Mouse (Mus musculus) lung, embryonic 14.5 days (tissue): Measurements from ENCODE around the gene Rpl23. TPM values are rescaled to one million over a fixed set of nuclear protein-coding genes. Genes with fewer than 3 reads are reported as not detected.
"Not testable (repeated sequence)": the region's sequence is repeated elsewhere in the genome, so short reads cannot be mapped to it uniquely, and the experiment has no call there.

ENCODE experiments used
- ATAC-seq: fragments of 200-750 bp; cut with Nextera tagmentation; 2 replicates; pipeline ENCODE4 v1.8.0; 2017; ENCODE audit warnings: mild to moderate bottlenecking, moderate TSS enrichment, moderate library complexity; ENCODE audit not compliant: insufficient read depth
- DNase-seq: peaks from one replicate; pipeline ENCODE4 v3.0.0-alpha.2; 2015
- H3K27ac ChIP-seq: fragments of 300-500 bp; sonication (generic); 2 replicates; pipeline ENCODE4 v1.5.1; 2014; ENCODE audit warnings: low read depth, mild to moderate bottlenecking, moderate library complexity
- H3K27me3 ChIP-seq: fragments of 300-500 bp; sonication (generic); 2 replicates; pipeline ENCODE4 v1.6.1; 2014; ENCODE audit warnings: low read length, control low read depth; ENCODE audit not compliant: insufficient read depth
- H3K36me3 ChIP-seq: fragments of 300-500 bp; sonication (generic); 2 replicates; pipeline ENCODE4 v1.6.1; 2014; ENCODE audit warnings: control low read depth; ENCODE audit not compliant: insufficient read depth
- H3K4me1 ChIP-seq: fragments of 300-500 bp; sonication (generic); 2 replicates; pipeline ENCODE4 v1.6.1; 2014; ENCODE audit warnings: antibody characterized with exemption, control low read depth; ENCODE audit not compliant: insufficient read depth
- H3K4me2 ChIP-seq: fragments of 300-500 bp; sonication (generic); 2 replicates; pipeline ENCODE4 v1.6.1; 2014; ENCODE audit warnings: mild to moderate bottlenecking
- H3K4me3 ChIP-seq: fragments of 300-500 bp; sonication (generic); 2 replicates; pipeline ENCODE4 v1.5.1; 2014; ENCODE audit warnings: low read depth, low read length
- H3K9ac ChIP-seq: fragments of 300-500 bp; sonication (generic); 2 replicates; pipeline ENCODE4 v1.6.1; 2014
- H3K9me3 ChIP-seq: fragments of 300-500 bp; sonication (generic); 2 replicates; pipeline ENCODE4 v1.6.1; 2016; ENCODE audit warnings: low read depth, low read length, control low read depth
- CTCF ChIP-seq: IDR thresholded peaks from 2 replicates; pipeline ENCODE4 v1.5.1; 2016; ENCODE audit warnings: antibody characterized with exemption, low read depth
- WGBS: fragments of 180-500 bp; shearing (Covaris S2); extraction: QIAGEN DNeasy Blood & Tissue Kit; methylation state at CpG from one replicate; pipeline ENCODE4 v1.1.7; 2014; 5-methylcytosine and 5-hydroxymethylcytosine counted together
- microRNA-seq: library from miRNA; unstranded; fragments of <30 nt; microRNA quantifications from one replicate; pipeline ENCODE4, GENCODE M21; 2016; ENCODE audit warnings: borderline number of aligned reads
- polyA plus RNA-seq: library from polyadenylated mRNA; unstranded; fragments of >200 nt; fragmentation: Nextera tagmentation; extraction: Ambion mirVana; gene quantifications from 2 replicates; pipeline ENCODE4 v1.2.1, GENCODE M21; 2014

Rpl23 gene
- polyA plus RNA-seq, 1 experiment from 2014 or later: 663 TPM

DNA sequence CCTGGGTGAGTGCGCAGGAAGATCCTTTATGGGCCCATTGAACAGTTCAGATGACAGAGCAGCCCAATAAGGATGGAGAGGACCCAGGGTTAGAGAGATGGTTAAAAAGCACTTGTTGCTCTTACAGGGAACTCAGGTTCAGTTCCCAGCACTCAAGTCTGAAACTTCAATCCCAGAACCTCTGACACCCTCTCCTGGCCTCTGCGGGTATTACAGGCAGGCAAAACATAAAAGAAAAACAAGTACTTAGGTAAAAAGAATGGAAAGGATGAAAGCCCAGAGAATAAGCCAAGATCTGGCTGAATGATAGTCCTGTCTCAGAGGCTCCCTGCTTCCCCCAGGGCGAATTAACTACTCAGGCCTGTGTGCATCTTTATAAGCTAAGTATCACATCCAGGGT is 43.1 kb downstream of the Rpl23 start:
- Histone ChIP-seq H3K9ac (no peak overlapping the region), H3K9me3 (no peaks in the 10 kb centered on the region), H3K27ac (no peak overlapping the region), H3K27me3 (no peaks in the 10 kb centered on the region), H3K36me3 (0 out of 2 replicates have a peak, but pooled peaks cover 3% of the 10 kb centered on the region), H3K4me1 (peaks cover 10% of the 10 kb centered on the region; the same call in 1 of the 2 replicates), H3K4me2 (no peak overlapping the region), H3K4me3 (no peak overlapping the region)
- DNase-seq (no peak), ATAC-seq (no peak)
- TF ChIP-seq CTCF: peak; percentile 37; the same call in 1 of the 2 replicates
- 83% methylated on average over 3 of the region's 3 CpGs for WGBS

DNA sequence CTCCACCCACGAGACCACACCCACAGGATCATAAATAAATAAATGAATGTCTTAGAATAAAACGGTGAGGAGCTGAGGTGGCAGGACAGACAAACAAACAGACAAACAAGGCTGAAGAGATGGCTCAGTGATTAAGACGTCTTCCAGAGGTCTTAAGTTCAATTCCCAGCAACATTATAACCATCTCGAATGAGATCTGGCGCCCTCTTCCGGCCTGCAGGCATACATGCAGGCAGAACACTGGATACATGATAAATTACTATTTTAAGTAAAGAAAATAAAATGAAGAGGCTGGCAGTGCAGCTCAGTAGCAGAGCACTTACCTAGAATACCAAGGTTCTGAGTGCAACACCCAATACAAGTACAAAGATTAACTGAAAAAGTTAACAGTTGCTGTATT is 43.5 kb downstream of the Rpl23 start:
- Histone ChIP-seq H3K9me3 (no peaks in the 10 kb centered on the region), H3K4me1 (peaks cover 10% of the 10 kb centered on the region; the same call in 1 of the 2 replicates), H3K4me3 (no peak overlapping the region), H3K27me3 (no peaks in the 10 kb centered on the region), H3K36me3 (0 out of 2 replicates have a peak, but pooled peaks cover 3% of the 10 kb centered on the region), H3K4me2 (no peak overlapping the region), H3K27ac (no peak overlapping the region), H3K9ac (no peak overlapping the region)
- ATAC-seq (no peak), DNase-seq (peak; percentile 37)
- TF ChIP-seq CTCF: peak; percentile 40; the same call in 1 of the 2 replicates
- WGBS: 52% methylated on average over 6 of the region's 6 CpGs

DNA sequence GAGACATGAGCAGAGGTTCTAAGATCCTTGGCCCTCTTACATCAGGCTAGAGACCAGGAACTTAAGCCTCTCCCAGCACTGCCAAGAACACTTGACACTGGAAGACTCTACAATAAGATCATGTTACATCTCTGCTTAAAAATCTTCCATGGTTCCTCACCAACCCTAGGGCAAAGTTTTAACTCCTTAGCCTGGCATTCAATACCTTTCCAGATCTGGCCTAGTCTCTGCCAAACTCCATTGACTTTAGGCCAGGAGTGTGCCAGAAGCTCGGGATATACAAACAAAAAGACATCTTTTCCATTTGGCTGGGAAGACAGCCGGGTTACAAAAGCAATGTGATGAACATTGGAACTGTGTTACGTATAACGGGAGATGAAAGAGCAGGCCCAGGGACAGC is 44.6 kb downstream of the Rpl23 start:
- Histone ChIP-seq H3K9me3 (no peaks in the 10 kb centered on the region), H3K9ac (no peak overlapping the region), H3K27me3 (no peaks in the 10 kb centered on the region), H3K4me1 (peaks cover 2% of the 10 kb centered on the region; the same call in 1 of the 2 replicates), H3K4me3 (no peak overlapping the region), H3K27ac (no peak overlapping the region), H3K36me3 (0 out of 2 replicates have a peak, but pooled peaks cover 4% of the 10 kb centered on the region), H3K4me2 (no peak overlapping the region)
- no peak for TF ChIP-seq CTCF
- ATAC-seq: no peak
- no peak for DNase-seq
- 62% methylated on average over 4 of the region's 4 CpGs for WGBS

DNA sequence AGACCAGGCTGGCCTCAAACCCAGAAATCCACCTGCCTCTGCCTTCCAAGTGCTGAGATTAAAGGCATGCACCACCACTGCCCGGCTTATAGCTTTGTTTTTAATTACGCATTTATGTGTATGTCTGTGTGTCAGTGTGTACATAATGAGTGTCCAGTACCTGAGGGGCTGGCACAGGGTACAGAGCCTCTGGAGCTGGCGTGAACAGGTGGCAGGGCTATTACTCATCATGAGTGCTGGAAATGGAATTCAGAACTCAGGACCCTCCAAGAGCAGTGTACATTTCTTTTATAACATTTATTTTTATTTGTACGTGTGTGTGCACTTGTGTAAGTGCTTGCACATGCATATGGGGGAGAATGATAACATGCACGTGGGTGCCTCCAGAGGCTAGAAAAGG is 45.6 kb downstream of the Rpl23 start:
- Histone ChIP-seq H3K9ac (no peak overlapping the region), H3K4me1 (no peaks in the 10 kb centered on the region), H3K27me3 (no peaks in the 10 kb centered on the region), H3K27ac (no peak overlapping the region), H3K4me3 (no peak overlapping the region), H3K4me2 (no peak overlapping the region), H3K9me3 (no peaks in the 10 kb centered on the region), H3K36me3 (peaks cover 12% of the 10 kb centered on the region; the same call in 1 of the 2 replicates)
- 85% methylated on average over 5 of the region's 5 CpGs for WGBS
- no peak for TF ChIP-seq CTCF
- ATAC-seq (no peak), DNase-seq (no peak)

DNA sequence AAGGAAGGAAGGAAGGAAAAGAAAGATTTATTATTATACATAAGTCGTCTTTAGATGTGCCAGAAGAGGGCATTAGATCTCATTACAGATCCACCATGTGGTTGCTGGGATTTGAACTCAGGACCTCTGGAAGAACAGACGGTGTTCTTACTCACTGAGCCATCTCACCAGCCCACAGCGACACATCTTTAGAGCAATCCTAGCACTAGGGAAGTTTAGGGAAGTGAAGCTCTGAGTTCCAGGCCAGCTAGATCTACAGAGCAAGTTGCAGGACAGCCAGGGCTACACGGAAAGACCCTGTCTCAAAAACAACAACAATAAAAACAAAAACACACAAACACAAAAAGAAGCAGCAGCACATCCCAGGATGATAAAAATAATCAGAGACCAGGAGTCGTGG is 47.4 kb downstream of the Rpl23 start:
- H3K27ac ChIP-seq, H3K9me3 ChIP-seq, H3K4me1 ChIP-seq, DNase-seq, H3K27me3 ChIP-seq, ATAC-seq, H3K4me3 ChIP-seq, H3K9ac ChIP-seq, H3K4me2 ChIP-seq: not testable (repeated sequence)
- WGBS: 87% methylated on average over 5 of the region's 5 CpGs
- peaks cover 25% of the 10 kb centered on the region; the same call in 1 of the 2 replicates for H3K36me3 ChIP-seq

- H3K4me1 ChIP-seq: no peaks in the 10 kb centered on the region
- no peak overlapping the region for H3K27ac ChIP-seq
- H3K9ac ChIP-seq: no peak overlapping the region
- ATAC-seq (no peak), DNase-seq (peak; percentile 23)
- WGBS: 32% methylated on average over 10 of the region's 10 CpGs
- H3K9me3 ChIP-seq: no peaks in the 10 kb centered on the region
- no peak overlapping the region for H3K4me3 ChIP-seq
- H3K36me3 ChIP-seq: peaks cover 35% of the 10 kb centered on the region; the same call in 1 of the 2 replicates
- no peak for TF ChIP-seq CTCF
- no peaks in the 10 kb centered on the region for H3K27me3 ChIP-seq
- H3K4me2 ChIP-seq: no peak overlapping the region
Observed at GRCm38 (mm10) chr11:97733689-97734088, 48.5 kb downstream of the Rpl23 start.

GRCm38 (mm10) chr11:97728730-97729129 is 53.5 kb downstream of the Rpl23 start:
- H3K9me3 ChIP-seq: no peaks in the 10 kb centered on the region
- no peak for TF ChIP-seq CTCF
- H3K36me3 ChIP-seq: peaks cover 77% of the 10 kb centered on the region
- 77% methylated on average over 7 of the region's 7 CpGs for WGBS
- no peaks in the 10 kb centered on the region for H3K4me1 ChIP-seq
- no peak overlapping the region for H3K4me2 ChIP-seq
- no peaks in the 10 kb centered on the region for H3K27me3 ChIP-seq
- no peak overlapping the region for H3K9ac ChIP-seq
- ATAC-seq: no peak
- no peak overlapping the region for H3K27ac ChIP-seq
- DNase-seq: no peak
- no peak overlapping the region for H3K4me3 ChIP-seq

- no peaks in the 10 kb centered on the region for H3K9me3 ChIP-seq
- WGBS: 78% methylated on average over 7 of the region's 7 CpGs
- no peaks in the 10 kb centered on the region for H3K4me1 ChIP-seq
- H3K27me3 ChIP-seq: no peaks in the 10 kb centered on the region
- H3K27ac ChIP-seq: no peak overlapping the region
- no peak for TF ChIP-seq CTCF
- H3K9ac ChIP-seq: no peak overlapping the region
- no peak overlapping the region for H3K4me3 ChIP-seq
- ATAC-seq: no peak
- DNase-seq: no peak
- H3K4me2 ChIP-seq: no peak overlapping the region
- H3K36me3 ChIP-seq: peaks cover 81% of the 10 kb centered on the region
Observed at GRCm38 (mm10) chr11:97728311-97728710, 53.9 kb downstream of the Rpl23 start.

Small RNA genes lying within 50 kb of the gene (microRNA-seq; reads per million reads assigned to microRNA genes)
- not detected for gene Mir8102

Other genes starting within 250 kb of the Rpl23 start
- gene Srcin1, start 206.3 kb downstream of the Rpl23 start, polyA plus RNA-seq: 0.68 and 0.70 TPM in 2 replicates
- 6.1 and 7.4 TPM in 2 replicates for gene Epop, start 152.7 kb downstream of the Rpl23 start, polyA plus RNA-seq
- 5.2 TPM in 2 replicates for gene Mllt6, start 119.0 kb downstream of the Rpl23 start, polyA plus RNA-seq
- 27.1 and 35.3 TPM in 2 replicates for gene Cisd3, start 96.6 kb downstream of the Rpl23 start, polyA plus RNA-seq
- 16.0 and 19.7 TPM in 2 replicates for gene Pcgf2, start 81.9 kb downstream of the Rpl23 start, polyA plus RNA-seq
- gene Psmb3, start 79.0 kb downstream of the Rpl23 start, polyA plus RNA-seq: 496 and 514 TPM in 2 replicates
- 1.3 and 2.3 TPM in 2 replicates for gene Pip4k2b, start 37.7 kb downstream of the Rpl23 start, polyA plus RNA-seq
- gene Cwc25, start 15.9 kb downstream of the Rpl23 start, polyA plus RNA-seq: 13.3 and 14.2 TPM in 2 replicates
- 0.32 TPM in 1 of 2 replicates, not detected in the other for gene 1700001P01Rik, start 6.5 kb downstream of the Rpl23 start, polyA plus RNA-seq
- gene Lasp1, start 16.6 kb upstream of the Rpl23 start, polyA plus RNA-seq: 110 and 123 TPM in 2 replicates
- gene B230217C12Rik, start 58.3 kb upstream of the Rpl23 start, polyA plus RNA-seq: 6.1 and 6.8 TPM in 2 replicates
- 0.84 and 0.85 TPM in 2 replicates for gene Fbxo47, start 101.7 kb upstream of the Rpl23 start, polyA plus RNA-seq
- 0.53 and 0.64 TPM in 2 replicates for gene Plxdc1, start 204.0 kb upstream of the Rpl23 start, polyA plus RNA-seq
- 11.4 and 11.5 TPM in 2 replicates for gene Arl5c, start 213.7 kb upstream of the Rpl23 start, polyA plus RNA-seq
- 5.4 and 5.5 TPM in 2 replicates for gene Cacnb1, start 240.6 kb upstream of the Rpl23 start, polyA plus RNA-seq
- 1,155 and 1,171 TPM in 2 replicates for gene Rpl19, start 244.3 kb upstream of the Rpl23 start, polyA plus RNA-seq